Comparison of ENCODE assay signal across 9 mouse cellular contexts in genomic region chr16:87661636-87662035, GRCm38 (mm10). TPM values are rescaled to one million over a fixed set of nuclear protein-coding genes. Genes with fewer than 3 reads are reported as not detected.
A peak's percentile ranks its signal among the peaks of the same experiment; 100 is the strongest.
DNase-seq lines count a peak whose midpoint lies in the region; ATAC-seq lines count a peak whose summit lies in the region.
"Had no signal": no experiment of that assay in that cellular context is flagged by ENCODE, and none has a peak within 500 bp of the region (broad histone marks: within the 10 kb centered on the region; RNA-seq: fewer than 3 reads in every experiment).

No protein-coding gene starts in this region.

- no peak for DNase-seq in kidney, adult 9 months
- DNase-seq in T-cell, adult 2 months (ENCODE audit: low spot score) = peak; percentile 74
- peak; percentile 54 for DNase-seq in induced T-regulatory cell, adult 2 months (ENCODE audit: low read depth)
- no peak for DNase-seq in left cerebral cortex, adult 18-20 months (ENCODE audit: low spot score in 2 of 2)
- DNase-seq in left cerebral cortex, postnatal 25 days (ENCODE audit: low spot score in 2 of 2) = no peak
- no peak for DNase-seq in adrenal gland, postnatal 14 days
- DNase-seq: left cerebral cortex, postnatal 4 days had no signal

- ATAC-seq in kidney, embryonic 16.5 days (ENCODE audit: low FRiP score, low TSS enrichment) = no peak
- ATAC-seq in stomach, embryonic 14.5 days (ENCODE audit: insufficient number of reproducible peaks, insufficient read depth, low FRiP score, low read depth) = no peak

- 0 out of 2 replicates have a peak overlapping the region, but pooled peaks have one; percentile 22 for H3K27ac ChIP-seq in kidney, embryonic 16.5 days (ENCODE audit: low read length)
- H3K27ac ChIP-seq in stomach, embryonic 14.5 days (ENCODE audit: low read length) = no peak overlapping the region

- H3K4me1 ChIP-seq in kidney, embryonic 16.5 days (ENCODE audit: insufficient read depth, low read length) = 0 out of 2 replicates have a peak, but pooled peaks cover 4% of the 10 kb centered on the region
- peaks cover 3% of the 10 kb centered on the region; the same call in 1 of the 2 replicates for H3K4me1 ChIP-seq in stomach, embryonic 14.5 days (ENCODE audit: control insufficient read depth, insufficient read depth, low read length)

- H3K4me3 ChIP-seq in kidney, embryonic 16.5 days (ENCODE audit: low read length) = no peak overlapping the region
- H3K4me3 ChIP-seq in stomach, embryonic 14.5 days (ENCODE audit: low read depth, low read length) = no peak overlapping the region

- no peaks in the 10 kb centered on the region for H3K9me3 ChIP-seq in kidney, embryonic 16.5 days (ENCODE audit: low read length)
- no peaks in the 10 kb centered on the region for H3K9me3 ChIP-seq in stomach, embryonic 14.5 days (ENCODE audit: control insufficient read depth, low read depth, low read length)

- intact Hi-C loops in left cerebral cortex, postnatal 25 days (cut with DNase I) = no loop called here

- H3K27me3 ChIP-seq in kidney, embryonic 16.5 days (ENCODE audit: insufficient read depth, low read length) = no peaks in the 10 kb centered on the region
- no peaks in the 10 kb centered on the region for H3K27me3 ChIP-seq in stomach, embryonic 14.5 days (ENCODE audit: control insufficient read depth, insufficient read depth, low read length)

- no peak overlapping the region for H3K4me2 ChIP-seq in kidney, embryonic 16.5 days (replicated peaks; ENCODE audit: low read depth, low read length)
- H3K4me2 ChIP-seq in stomach, embryonic 14.5 days (replicated peaks; ENCODE audit: low read depth, low read length) = peak overlapping the region; percentile 28

- H3K9ac ChIP-seq in kidney, embryonic 16.5 days (replicated peaks; ENCODE audit: low read length) = no peak overlapping the region
- no peak overlapping the region for H3K9ac ChIP-seq in stomach, embryonic 14.5 days (replicated peaks; ENCODE audit: low read depth, low read length)

- 89% methylated on average over 8 of the region's 8 CpGs for WGBS in kidney, embryonic 16.5 days
- WGBS in stomach, embryonic 14.5 days = 68% methylated on average over 8 of the region's 8 CpGs

- no peaks in the 10 kb centered on the region for H3K36me3 ChIP-seq in kidney, embryonic 16.5 days (ENCODE audit: insufficient read depth, low read length)
- no peaks in the 10 kb centered on the region for H3K36me3 ChIP-seq in stomach, embryonic 14.5 days (ENCODE audit: control insufficient read depth, insufficient read depth, low read length)

RNA-seq across cellular contexts. Expression of gene Bach1, which starts 37.1 kb away (rescaled TPM):
- 12.0 and 12.5 TPM in 2 replicates for polyA plus RNA-seq in kidney, embryonic 16.5 days (2015; fragmentation: Nextera tagmentation; extraction: Ambion mirVana)
- polyA plus RNA-seq in stomach, embryonic 14.5 days (2014; fragmentation: Nextera tagmentation; extraction: Ambion mirVana) = 15.3 and 16.2 TPM in 2 replicates
- total RNA-seq in left cerebral cortex, adult 18-20 months (2021) = 10 to 100 TPM; 10.9 to 12.6 TPM
- 10 to 100 TPM; 11.9 to 13.3 TPM for total RNA-seq in left cerebral cortex, postnatal 25 days (2021)
- 21.5 and 23.5 TPM in 2 replicates for total RNA-seq in adrenal gland, postnatal 14 days (2021)

Comparison
In these comparisons a context has a peak if more than half of its experiments do, and no peak if none do; other contexts are left out.
1. DNase-seq: peak in T-cell, adult 2 months (single experiment) and induced T-regulatory cell, adult 2 months (single experiment); none in kidney, adult 9 months (single experiment), left cerebral cortex, adult 18-20 months (0 of 2), left cerebral cortex, postnatal 25 days (0 of 2) and adrenal gland, postnatal 14 days (single experiment).